Mouse (Mus musculus): ENCODE results near the gene Jazf1.

Jazf1 gene

GRCm38 (mm10) chr6:52956131-52956530 is 112.3 kb downstream of the Jazf1 start:
- DNase-seq (ENCODE audit: low read depth, low spot score): no peak

- DNase-seq (ENCODE audit: low read depth, low spot score): no peak
Observed at GRCm38 (mm10) chr6:52955304-52955703, 113.1 kb downstream of the Jazf1 start.

GRCm38 (mm10) chr6:52954861-52955260 is 113.6 kb downstream of the Jazf1 start:
- DNase-seq (ENCODE audit: low read depth, low spot score): no peak

- no peak for DNase-seq (ENCODE audit: low read depth, low spot score)
Observed at GRCm38 (mm10) chr6:52954441-52954840, 114.0 kb downstream of the Jazf1 start.

- no peak for DNase-seq (ENCODE audit: low read depth, low spot score)
Observed at GRCm38 (mm10) chr6:52952526-52952900, 115.9 kb downstream of the Jazf1 start.

GRCm38 (mm10) chr6:52951871-52952525 is 116.4 kb downstream of the Jazf1 start:
- no peak for DNase-seq (ENCODE audit: low read depth, low spot score)

GRCm38 (mm10) chr6:52950371-52950770 is 118.1 kb downstream of the Jazf1 start:
- DNase-seq (ENCODE audit: low read depth, low spot score): no peak

- DNase-seq (ENCODE audit: low read depth, low spot score): no peak
Observed at GRCm38 (mm10) chr6:52942534-52942933, 125.9 kb downstream of the Jazf1 start.

GRCm38 (mm10) chr6:52942101-52942500 is 126.3 kb downstream of the Jazf1 start:
- DNase-seq (ENCODE audit: low read depth, low spot score): no peak

- no peak for DNase-seq (ENCODE audit: low read depth, low spot score)
Observed at GRCm38 (mm10) chr6:52937916-52938315, 130.5 kb downstream of the Jazf1 start.

- DNase-seq (ENCODE audit: low read depth, low spot score): no peak
Observed at GRCm38 (mm10) chr6:52936995-52937394, 131.4 kb downstream of the Jazf1 start.

GRCm38 (mm10) chr6:52934021-52934420 is 134.4 kb downstream of the Jazf1 start:
- no peak for DNase-seq (ENCODE audit: low read depth, low spot score)

GRCm38 (mm10) chr6:52932603-52933178 is 135.7 kb downstream of the Jazf1 start:
- DNase-seq (ENCODE audit: low read depth, low spot score): no peak

GRCm38 (mm10) chr6:52929358-52929757 is 139.1 kb downstream of the Jazf1 start:
- no peak for DNase-seq (ENCODE audit: low read depth, low spot score)

- peak; percentile 51 for DNase-seq (ENCODE audit: low read depth, low spot score)
Observed at GRCm38 (mm10) chr6:52926947-52927346, 141.5 kb downstream of the Jazf1 start.

GRCm38 (mm10) chr6:52925458-52926042 is 142.9 kb downstream of the Jazf1 start:
- DNase-seq (ENCODE audit: low read depth, low spot score): no peak

GRCm38 (mm10) chr6:52921248-52921647 is 147.2 kb downstream of the Jazf1 start:
- no peak for DNase-seq (ENCODE audit: low read depth, low spot score)

GRCm38 (mm10) chr6:52920719-52921118 is 147.7 kb downstream of the Jazf1 start:
- no peak for DNase-seq (ENCODE audit: low read depth, low spot score)

GRCm38 (mm10) chr6:52919442-52919841 is 149.0 kb downstream of the Jazf1 start:
- no peak for DNase-seq (ENCODE audit: low read depth, low spot score)

GRCm38 (mm10) chr6:52918980-52919379 is 149.5 kb downstream of the Jazf1 start:
- DNase-seq (ENCODE audit: low read depth, low spot score): peak; percentile 62

GRCm38 (mm10) chr6:52917471-52917870 is 151.0 kb downstream of the Jazf1 start:
- no peak for DNase-seq (ENCODE audit: low read depth, low spot score)

- DNase-seq (ENCODE audit: low read depth, low spot score): no peak
Observed at GRCm38 (mm10) chr6:52916836-52917376, 151.5 kb downstream of the Jazf1 start.

- DNase-seq (ENCODE audit: low read depth, low spot score): no peak
Observed at GRCm38 (mm10) chr6:52914921-52915320, 153.5 kb downstream of the Jazf1 start.

Data from ES-CJ7 (cell line).